Mouse (Mus musculus): ENCODE data around the gene D17H6S53E. TPM values are rescaled to one million over a fixed set of nuclear protein-coding genes. Genes with fewer than 3 reads are reported as not detected.

The D17H6S53E gene
- total RNA-seq, 1 experiment = 11.2 TPM

DNA sequence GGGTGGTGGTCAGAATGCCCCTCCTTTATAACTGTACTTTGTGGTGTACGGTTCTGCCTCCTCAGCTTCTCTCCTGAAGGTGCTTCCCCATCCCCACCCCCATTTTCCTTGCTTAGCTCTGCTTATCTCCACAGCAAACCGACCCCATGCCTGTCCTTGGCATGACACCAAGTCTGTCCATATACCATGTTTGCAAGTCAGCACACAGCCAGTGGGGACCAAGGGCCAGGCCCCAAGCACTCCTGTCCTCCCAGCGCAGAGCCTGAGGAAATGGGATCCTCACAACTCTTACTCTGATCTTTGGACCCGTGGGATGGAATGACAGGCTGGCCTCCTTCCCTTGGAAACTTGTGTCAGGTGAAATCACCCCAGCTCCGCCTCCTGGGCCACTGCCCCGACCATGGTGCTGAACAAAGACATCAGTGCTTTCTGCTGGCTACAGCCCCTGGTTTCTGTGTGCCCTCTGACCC is 22.9 kb upstream of the D17H6S53E start:
- no peak overlapping the region for H3K27ac ChIP-seq (ENCODE audit: insufficient read depth, low read depth, low read length, poor library complexity, severe bottlenecking)
- H3K4me3 ChIP-seq (ENCODE audit: insufficient read depth in 1 of 2, low read depth in 1 of 2, low read length in 2 of 2, poor library complexity in 1 of 2, severe bottlenecking in 1 of 2) = no peak overlapping the region
- no peak overlapping the region for H3K9ac ChIP-seq (ENCODE audit: insufficient read depth, low read depth, low read length, poor library complexity, severe bottlenecking)
- in situ Hi-C loops (cut with MboI; ENCODE audit: low sequenced_read_pairs in 2 of 2, unreplicated experiment in 2 of 2) = loop anchor here in 1 of 2 experiments (25.0 kb wide), 1 partner anchor 91 kb away; the partner anchor contains the start of genes Vars and Vwa7
- H3K9me3 ChIP-seq (ENCODE audit: control insufficient read depth, insufficient read depth, low read depth, low read length) = no peaks in the 10 kb centered on the region
- TF ChIP-seq ZNF384 (IDR thresholded peaks at IDR 0.05; ENCODE audit: low read depth, low read length) (no peak), CHD2 (IDR thresholded peaks at IDR 0.05; ENCODE audit: low read depth, low read length) (no peak), ZC3H11A (IDR thresholded peaks at IDR 0.05; ENCODE audit: borderline replicate concordance, low read depth, low read length) (no peak), HCFC1 (IDR thresholded peaks at IDR 0.05; ENCODE audit: borderline replicate concordance, insufficient read depth, low read length) (no peak), MAFK (IDR thresholded peaks at IDR 0.05; ENCODE audit: insufficient read depth, low read depth, low read length) (no peak)
- peaks cover 18% of the 10 kb centered on the region; the same call in 1 of the 2 replicates for H3K36me3 ChIP-seq (ENCODE audit: control insufficient read depth, insufficient read depth, low read length, poor library complexity, severe bottlenecking)
- H3K4me1 ChIP-seq (ENCODE audit: control insufficient read depth in 2 of 2, insufficient read depth in 2 of 2, low read length in 2 of 2, poor library complexity in 1 of 2) = peaks cover 0 to 9% of the 10 kb centered on the region in 2 experiments; a peak in 1 of 4 replicates
- no peak for DNase-seq (ENCODE audit: low read depth, low spot score)

- DNase-seq (ENCODE audit: low read depth, low spot score) = no peak
- H3K4me3 ChIP-seq (ENCODE audit: insufficient read depth in 1 of 2, low read depth in 1 of 2, low read length in 2 of 2, poor library complexity in 1 of 2, severe bottlenecking in 1 of 2) = no peak overlapping the region
- H3K27ac ChIP-seq (ENCODE audit: insufficient read depth, low read depth, low read length, poor library complexity, severe bottlenecking) = no peak overlapping the region
- H3K4me1 ChIP-seq (ENCODE audit: control insufficient read depth in 2 of 2, insufficient read depth in 2 of 2, low read length in 2 of 2, poor library complexity in 1 of 2) = peaks cover 0 to 9% of the 10 kb centered on the region in 2 experiments; a peak in 1 of 4 replicates
- no peak overlapping the region for H3K9ac ChIP-seq (ENCODE audit: insufficient read depth, low read depth, low read length, poor library complexity, severe bottlenecking)
- in situ Hi-C loops (cut with MboI; ENCODE audit: low sequenced_read_pairs in 2 of 2, unreplicated experiment in 2 of 2) = loop anchor here in 1 of 2 experiments (25.0 kb wide), 1 partner anchor 92 kb away; the partner anchor contains the start of genes Vars and Vwa7
- no peaks in the 10 kb centered on the region for H3K9me3 ChIP-seq (ENCODE audit: control insufficient read depth, insufficient read depth, low read depth, low read length)
- TF ChIP-seq MAFK (IDR thresholded peaks at IDR 0.05; ENCODE audit: insufficient read depth, low read depth, low read length) (no peak), ZC3H11A (IDR thresholded peaks at IDR 0.05; ENCODE audit: borderline replicate concordance, low read depth, low read length) (no peak), HCFC1 (IDR thresholded peaks at IDR 0.05; ENCODE audit: borderline replicate concordance, insufficient read depth, low read length) (no peak)
- H3K36me3 ChIP-seq (ENCODE audit: control insufficient read depth, insufficient read depth, low read length, poor library complexity, severe bottlenecking) = peaks cover 14% of the 10 kb centered on the region; the same call in 1 of the 2 replicates
Observed at GRCm38 (mm10) chr17:35104079-35104478, 22.1 kb upstream of the D17H6S53E start.

DNA sequence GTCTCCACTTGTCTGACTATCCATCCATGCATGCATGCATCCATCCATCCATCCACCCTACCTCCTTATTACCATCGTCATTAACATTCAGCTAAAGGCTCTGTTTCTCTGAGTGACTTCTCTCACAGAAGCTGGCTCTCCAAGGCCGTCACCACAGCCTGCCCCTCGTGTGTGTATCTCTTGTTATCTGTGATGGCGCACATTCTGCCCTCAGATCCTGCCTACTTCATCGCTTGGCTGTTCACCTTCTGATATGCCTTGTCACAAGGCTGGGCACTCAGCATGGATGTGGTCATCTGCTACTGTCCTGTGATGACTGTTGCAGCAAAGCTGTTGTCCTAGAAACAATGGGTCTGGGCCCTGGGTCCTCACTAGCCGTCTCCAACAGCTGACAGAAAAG is 21.4 kb upstream of the D17H6S53E start:
- Histone ChIP-seq H3K4me3 (ENCODE audit: insufficient read depth in 1 of 2, low read depth in 1 of 2, low read length in 2 of 2, poor library complexity in 1 of 2, severe bottlenecking in 1 of 2) (no peak overlapping the region), H3K4me1 (ENCODE audit: control insufficient read depth in 2 of 2, insufficient read depth in 2 of 2, low read length in 2 of 2, poor library complexity in 1 of 2) (peaks cover 0 to 7% of the 10 kb centered on the region in 2 experiments; a peak in 1 of 4 replicates), H3K36me3 (ENCODE audit: control insufficient read depth, insufficient read depth, low read length, poor library complexity, severe bottlenecking) (peaks cover 14% of the 10 kb centered on the region; the same call in 1 of the 2 replicates), H3K9ac (ENCODE audit: insufficient read depth, low read depth, low read length, poor library complexity, severe bottlenecking) (no peak overlapping the region), H3K9me3 (ENCODE audit: control insufficient read depth, insufficient read depth, low read depth, low read length) (no peaks in the 10 kb centered on the region), H3K27ac (ENCODE audit: insufficient read depth, low read depth, low read length, poor library complexity, severe bottlenecking) (no peak overlapping the region)
- DNase-seq (ENCODE audit: low read depth, low spot score) = no peak
- no peak for TF ChIP-seq MAFK (IDR thresholded peaks at IDR 0.05; ENCODE audit: insufficient read depth, low read depth, low read length)
- no peak for TF ChIP-seq ZNF384 (IDR thresholded peaks at IDR 0.05; ENCODE audit: low read depth, low read length)
- TF ChIP-seq CHD2 (IDR thresholded peaks at IDR 0.05; ENCODE audit: low read depth, low read length) = no peak
- no peak for TF ChIP-seq HCFC1 (IDR thresholded peaks at IDR 0.05; ENCODE audit: borderline replicate concordance, insufficient read depth, low read length)
- no peak for TF ChIP-seq ZC3H11A (IDR thresholded peaks at IDR 0.05; ENCODE audit: borderline replicate concordance, low read depth, low read length)
- in situ Hi-C loops (cut with MboI; ENCODE audit: low sequenced_read_pairs in 2 of 2, unreplicated experiment in 2 of 2) = loop anchor here in 1 of 2 experiments (25.0 kb wide), 1 partner anchor 92 kb away; the partner anchor contains the start of genes Vars and Vwa7

- no peak overlapping the region for H3K27ac ChIP-seq (ENCODE audit: insufficient read depth, low read depth, low read length, poor library complexity, severe bottlenecking)
- no peak for DNase-seq (ENCODE audit: low read depth, low spot score)
- no peak overlapping the region for H3K9ac ChIP-seq (ENCODE audit: insufficient read depth, low read depth, low read length, poor library complexity, severe bottlenecking)
Observed at GRCm38 (mm10) chr17:35105740-35106389, 20.3 kb upstream of the D17H6S53E start.

More at GRCm38 (mm10) chr17:35105740-35106389, 20.3 kb upstream of the D17H6S53E start:
- Histone ChIP-seq H3K9me3 (ENCODE audit: control insufficient read depth, insufficient read depth, low read depth, low read length) (no peaks in the 10 kb centered on the region), H3K4me1 (ENCODE audit: control insufficient read depth in 2 of 2, insufficient read depth in 2 of 2, low read length in 2 of 2, poor library complexity in 1 of 2) (peaks cover 0 to 3% of the 10 kb centered on the region in 2 experiments; a peak in 1 of 4 replicates), H3K4me3 (ENCODE audit: insufficient read depth in 1 of 2, low read depth in 1 of 2, low read length in 2 of 2, poor library complexity in 1 of 2, severe bottlenecking in 1 of 2) (no peak overlapping the region; a peak in 1 of 4 replicates), H3K36me3 (ENCODE audit: control insufficient read depth, insufficient read depth, low read length, poor library complexity, severe bottlenecking) (peaks cover 12% of the 10 kb centered on the region; the same call in 1 of the 2 replicates)
- in situ Hi-C loops (cut with MboI; ENCODE audit: low sequenced_read_pairs in 2 of 2, unreplicated experiment in 2 of 2) = loop anchor here in 1 of 2 experiments (25.0 kb wide), 1 partner anchor 94 kb away; the partner anchor contains the start of genes Vars and Vwa7
- TF ChIP-seq ZC3H11A (IDR thresholded peaks at IDR 0.05; ENCODE audit: borderline replicate concordance, low read depth, low read length) (no peak; the same call in 1 of the 2 replicates), ZNF384 (IDR thresholded peaks at IDR 0.05; ENCODE audit: low read depth, low read length) (peak; percentile 62)

All from ES-E14 (cell line).